Mouse (Mus musculus): ENCODE data around the gene Cyp4f39.

- no peak for TF ChIP-seq POLR2A (IDR thresholded peaks at IDR 0.05; ENCODE audit: borderline replicate concordance, control insufficient read depth, low read depth, low read length)
- TF ChIP-seq CTCF (IDR thresholded peaks at IDR 0.05; ENCODE audit: control insufficient read depth, insufficient read depth, low read length) = no peak
These were observed 75.2 kb downstream of the Cyp4f39 start for GRCm38 (mm10) chr17:32527748-32528147.

Measured in bone marrow, adult 2 months (tissue).